Mouse (Mus musculus): Measurements from ENCODE around the gene Pcsk1n. TPM values are rescaled to one million over a fixed set of nuclear protein-coding genes. Genes with fewer than 3 reads are reported as not detected.

The Pcsk1n gene
- total RNA-seq, 4 experiments from 2014 or later: not detected

DNA sequence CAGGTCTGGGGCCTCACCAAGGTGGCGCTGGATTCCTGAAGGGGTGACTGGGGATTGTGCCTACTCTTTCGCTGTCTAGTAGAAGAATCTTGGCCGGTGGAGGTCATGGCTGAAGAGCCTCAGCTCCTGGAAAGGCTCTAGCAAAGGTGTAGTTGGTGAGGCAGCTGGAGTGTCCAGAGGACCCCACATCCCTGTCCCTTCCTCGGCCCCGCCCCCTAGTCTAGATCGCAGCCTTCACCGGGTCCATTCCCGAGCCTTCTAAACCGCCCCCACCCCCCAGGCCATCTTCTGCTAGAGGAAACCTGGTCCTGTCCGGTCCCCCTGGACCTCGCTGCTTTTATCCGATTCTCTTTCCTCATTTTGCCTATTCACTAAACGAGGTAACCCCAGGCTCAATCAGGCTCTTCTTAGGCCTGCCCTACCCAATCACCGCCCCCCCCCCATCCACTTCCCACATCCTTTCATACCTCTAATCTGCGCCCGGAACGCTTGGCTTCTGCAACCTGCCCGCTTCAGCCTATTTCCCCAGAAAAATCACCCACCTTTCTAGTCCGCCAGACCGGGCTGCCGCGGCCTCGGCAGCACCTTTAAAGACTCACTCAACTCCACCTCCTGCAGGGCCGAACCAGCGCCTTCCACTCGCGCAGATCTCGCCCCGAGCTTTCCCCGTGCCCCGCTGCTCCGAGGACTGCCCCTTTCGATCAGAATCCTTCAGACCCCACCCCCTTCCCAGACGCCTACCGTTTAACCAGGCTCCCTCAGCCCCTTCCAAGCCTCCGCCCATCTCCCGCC, 27.7 kb downstream of the Pcsk1n start, which contains the start of gene Hdac6:
Gene Hdac6, minus strand, starts transcription at position 782 of the 792 bp plus-strand sequence.
- DNase-seq (ENCODE audit: low spot score in 2 of 2): no peak

DNA sequence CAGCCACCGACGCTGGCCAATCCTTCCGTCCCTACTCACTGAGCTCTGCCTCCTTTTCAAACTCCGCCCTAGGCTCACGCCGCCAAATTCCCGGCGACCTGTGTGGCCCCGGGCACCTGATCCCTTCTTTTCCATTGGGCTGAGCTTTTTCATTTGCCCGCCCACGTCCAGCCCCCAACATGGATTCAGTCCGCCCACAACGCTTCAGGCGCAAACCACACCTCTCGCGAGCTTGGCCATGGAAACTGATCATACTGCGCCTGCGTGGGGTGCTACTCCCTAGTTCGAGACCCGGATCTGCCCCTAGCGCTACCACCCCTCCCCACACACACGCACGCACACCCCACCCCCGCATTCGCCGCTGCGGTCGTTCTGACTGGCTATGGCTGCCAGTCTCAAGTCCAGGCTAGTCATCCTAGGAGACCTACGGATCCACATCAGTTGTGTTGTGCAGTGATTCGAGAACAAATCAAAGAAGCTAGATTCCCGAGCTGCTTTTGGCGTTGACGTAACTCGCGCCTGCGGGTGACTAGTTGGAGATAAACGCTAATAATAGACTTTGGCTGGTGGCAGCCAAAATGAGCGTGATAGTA, 28.4 kb downstream of the Pcsk1n start:
- peak; percentile 89 to 93 for DNase-seq (ENCODE audit: low spot score in 2 of 2)

DNA sequence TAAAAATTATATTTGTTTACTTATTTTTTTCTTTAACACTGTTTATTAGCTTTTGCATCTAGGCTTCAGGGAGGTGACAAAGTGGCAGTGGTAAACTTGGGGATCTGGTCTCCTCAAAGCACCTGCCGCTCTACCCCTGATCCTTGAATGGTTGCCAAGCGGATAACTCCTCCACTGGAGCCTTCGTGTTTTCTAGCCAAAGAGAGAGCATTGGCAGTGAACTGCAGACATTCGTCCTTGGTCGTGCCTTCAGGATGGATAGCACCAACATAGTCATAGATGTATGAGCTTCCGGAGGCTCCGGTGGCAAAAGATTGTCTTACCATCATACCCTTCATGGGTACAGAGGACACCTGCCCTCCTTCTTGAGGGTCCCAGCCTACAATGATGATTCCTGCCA, 30.5 kb downstream of the Pcsk1n start:
- no peak for DNase-seq (ENCODE audit: low spot score in 2 of 2)

DNA sequence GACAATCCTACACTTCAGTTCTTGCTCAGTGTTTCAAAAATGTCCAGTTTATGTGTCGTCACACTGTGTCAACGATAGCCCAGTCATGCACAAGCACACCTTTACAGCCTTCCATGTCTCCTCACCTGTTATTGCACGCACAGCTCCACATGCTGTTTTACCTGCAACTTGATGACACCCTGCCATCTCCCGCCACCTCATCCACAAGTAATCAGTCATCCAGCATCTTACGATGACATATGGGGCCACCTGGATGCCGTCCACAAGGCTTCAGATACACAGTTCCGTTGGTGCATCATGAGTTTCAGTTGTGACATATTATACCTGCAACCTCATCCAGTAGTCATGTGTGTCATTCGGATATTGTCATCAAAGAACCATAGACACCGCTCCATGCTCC, 39.2 kb downstream of the Pcsk1n start:
- no peak for DNase-seq (ENCODE audit: low spot score in 2 of 2)

DNA sequence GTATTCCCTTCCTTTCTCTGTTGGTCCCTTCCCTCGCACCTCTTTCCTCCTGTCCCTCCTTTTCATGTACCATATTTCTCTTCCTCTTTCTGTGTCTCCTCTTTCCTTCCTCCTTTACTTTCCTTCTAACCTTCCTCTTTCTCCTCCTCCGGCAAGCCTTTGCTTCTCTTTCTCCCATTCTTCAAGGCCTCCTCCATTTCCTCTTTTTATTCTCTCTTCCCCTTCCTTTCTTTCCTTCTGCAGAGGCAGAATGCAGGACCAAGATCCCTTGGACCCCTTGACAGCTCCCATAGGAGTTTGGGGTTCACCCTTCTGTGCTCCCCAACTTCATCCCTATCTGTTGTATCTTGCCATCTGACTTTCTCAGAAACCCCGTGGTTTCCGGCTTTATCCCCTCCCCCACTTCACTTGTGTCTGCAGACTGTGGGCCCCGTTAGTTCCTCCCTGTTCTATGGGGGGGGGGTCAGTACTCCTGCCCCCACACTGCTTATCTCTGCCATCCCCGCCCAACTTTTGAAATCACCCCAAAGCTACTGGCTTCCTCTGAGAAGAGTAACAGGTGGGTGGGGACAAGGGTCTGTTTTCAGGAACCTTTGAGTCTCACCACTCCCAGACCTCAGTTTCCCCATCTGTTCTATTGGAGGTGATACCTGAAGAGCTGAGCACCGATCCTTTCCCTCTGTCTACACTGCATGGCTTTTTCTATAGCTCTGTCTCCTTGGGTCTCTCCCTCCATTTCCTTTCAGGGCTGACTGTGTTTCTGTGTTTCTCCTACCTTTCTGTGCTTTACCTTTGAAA, 44.4 kb downstream of the Pcsk1n start:
- no peak for DNase-seq (ENCODE audit: low spot score in 2 of 2)

DNA sequence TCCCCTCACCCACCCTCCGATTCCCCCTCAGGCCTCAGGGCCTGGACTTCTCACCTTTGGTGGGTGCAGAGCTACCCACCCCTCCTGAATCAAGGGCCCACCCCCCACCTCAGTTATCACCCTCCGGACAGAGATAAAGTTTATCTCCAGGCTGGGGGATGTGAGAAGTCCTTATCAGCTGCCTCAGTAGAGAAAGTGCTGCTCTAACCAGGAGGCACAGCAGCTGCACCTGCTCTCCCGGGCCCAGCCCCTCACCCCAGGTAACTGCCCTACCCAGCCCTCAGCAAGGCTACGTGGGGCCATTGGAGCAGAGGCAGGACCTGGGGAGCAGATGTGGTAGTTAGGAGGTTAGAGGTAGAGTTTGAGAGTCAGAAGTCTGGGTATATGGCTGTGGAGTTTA, 46.5 kb downstream of the Pcsk1n start:
- DNase-seq (ENCODE audit: low spot score in 2 of 2): no peak

DNA sequence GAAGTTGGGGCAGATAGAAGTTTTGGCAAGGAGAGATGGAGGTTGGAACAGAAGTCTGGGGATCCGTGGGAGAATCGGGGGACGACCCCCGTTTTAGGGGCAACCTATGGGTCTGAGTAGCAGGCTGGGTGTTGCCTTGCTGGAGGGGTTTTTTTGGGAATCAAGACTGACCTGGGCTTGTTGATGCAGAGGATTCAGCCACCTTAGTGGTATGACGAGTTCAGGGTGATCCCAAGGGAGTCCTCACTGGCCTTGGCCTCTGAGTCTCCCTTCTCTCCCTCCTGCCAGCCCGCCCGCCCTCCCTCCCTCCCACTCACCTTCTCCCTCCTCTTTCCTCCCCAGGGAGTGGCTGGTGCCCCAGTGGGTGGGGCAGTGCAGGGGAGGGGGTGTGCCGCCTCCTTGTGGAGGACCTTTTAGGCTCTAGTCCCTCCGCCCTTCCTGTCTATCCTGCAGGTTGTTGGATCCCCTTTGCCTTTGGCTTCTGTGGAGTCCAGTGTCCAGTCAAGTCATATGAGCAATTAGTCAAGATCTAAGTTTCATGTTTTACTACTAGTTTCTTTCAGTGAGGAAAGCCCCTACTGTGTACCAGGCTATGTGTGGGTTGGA, 48.1 kb downstream of the Pcsk1n start:
- no peak for DNase-seq (ENCODE audit: low spot score in 2 of 2)

DNA sequence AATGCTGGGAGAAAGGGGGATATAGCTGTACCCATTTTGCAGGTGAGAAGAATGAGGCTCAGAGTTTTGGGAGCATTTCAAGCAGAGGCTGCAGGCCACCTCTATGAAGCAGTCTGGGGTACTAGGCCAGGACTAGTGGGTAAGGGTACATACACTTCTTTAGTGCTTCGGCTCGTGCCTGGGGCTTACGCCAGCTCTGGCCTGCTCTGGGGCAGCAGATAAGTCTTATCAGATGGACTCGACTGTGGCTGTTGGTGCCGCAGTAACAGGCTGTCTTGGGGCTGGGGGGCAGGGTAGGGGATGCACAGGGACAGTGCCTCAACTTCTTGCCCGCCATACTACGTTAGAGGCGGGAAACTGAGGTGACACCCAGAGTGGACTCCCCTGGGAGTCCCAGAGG, 48.6 kb downstream of the Pcsk1n start:
- DNase-seq (ENCODE audit: low spot score in 2 of 2): no peak

DNA sequence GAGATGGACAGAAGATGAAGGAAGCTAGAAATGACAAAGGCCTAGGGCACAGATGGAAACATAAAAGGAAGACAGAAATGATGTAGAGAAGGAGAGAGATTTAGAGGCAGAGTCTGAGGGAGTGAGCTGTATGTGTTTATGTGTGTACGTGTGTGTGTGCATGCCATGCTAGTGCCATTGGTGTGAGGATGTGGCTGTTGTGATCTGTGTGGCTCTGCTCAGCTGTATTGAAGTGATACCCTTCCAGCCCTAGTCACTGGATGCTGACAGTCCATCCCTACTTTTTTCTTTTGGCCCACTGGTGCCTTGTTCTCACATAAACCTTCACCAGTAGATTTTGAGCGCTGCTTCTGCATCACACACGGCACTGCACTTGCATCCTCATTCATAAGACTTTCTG, 49.3 kb downstream of the Pcsk1n start:
- no peak for DNase-seq (ENCODE audit: low spot score in 2 of 2)

DNA sequence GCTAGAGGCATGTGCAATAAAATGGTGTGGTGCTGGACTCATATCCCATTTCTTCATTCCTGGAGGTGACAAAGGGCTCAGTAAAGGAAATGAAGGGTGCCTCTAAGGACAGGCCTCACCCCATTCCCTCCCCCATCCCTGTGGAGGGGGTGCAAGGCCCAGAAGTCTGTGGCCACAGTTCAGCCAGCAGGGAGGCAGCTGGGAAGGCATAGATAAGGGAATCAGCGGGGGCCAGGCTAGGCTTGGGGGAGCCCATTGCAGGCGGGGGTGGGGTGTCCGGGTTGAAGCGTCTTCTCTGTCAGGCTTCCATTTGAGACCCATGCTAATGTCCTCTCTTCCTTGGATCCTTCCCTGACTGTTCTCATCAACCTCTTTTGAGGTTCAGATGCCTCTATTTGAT, 51.7 kb downstream of the Pcsk1n start:
- DNase-seq (ENCODE audit: low spot score in 2 of 2): no peak

Other genes with a start within 250 kb of the Pcsk1n start
- gene Plp2, start 248.4 kb upstream of the Pcsk1n start, total RNA-seq (2022): 10 to 100 TPM; 29.6 to 34.3 (median 33.3) TPM
- 10 to 100 TPM; 21.4 to 25.1 (median 22.7) TPM for gene Magix, start 238.6 kb upstream of the Pcsk1n start, total RNA-seq (2022)
- 10 to 100 TPM; 12.4 to 13.2 (median 12.7) TPM for gene Gpkow, start 222.7 kb upstream of the Pcsk1n start, total RNA-seq (2022)
- gene Wdr45, start 205.5 kb upstream of the Pcsk1n start, total RNA-seq (2022): 10 to 100 TPM; 34.5 to 41.8 (median 37.8) TPM
- under 1 TPM in 1 of 4 experiments, not detected in 3; 0.83 TPM for gene Gm45208, start 197.6 kb upstream of the Pcsk1n start, total RNA-seq (2022)
- 1 to 10 TPM; 3.6 to 4.6 (median 3.7) TPM for gene Praf2, start 191.4 kb upstream of the Pcsk1n start, total RNA-seq (2022)
- gene Ccdc120, start 168.9 kb upstream of the Pcsk1n start, total RNA-seq (2022): 1 to 10 TPM in 1 of 4 experiments, under 1 TPM in 2, not detected in 1; 0.34 to 1.1 (median 0.86) TPM
- gene Tfe3, start 157.3 kb upstream of the Pcsk1n start, total RNA-seq (2022): 1 to 10 TPM; 6.0 to 8.1 (median 7.6) TPM
- 10 to 100 TPM; 15.5 to 19.4 (median 16.1) TPM for gene Gripap1, start 130.1 kb upstream of the Pcsk1n start, total RNA-seq (2022)
- under 1 TPM; 0.05 to 0.16 (median 0.12) TPM for gene Kcnd1, start 97.5 kb upstream of the Pcsk1n start, total RNA-seq (2022)
- 10 to 100 TPM; 13.8 to 17.8 (median 15.6) TPM for gene Otud5, start 78.5 kb upstream of the Pcsk1n start, total RNA-seq (2022)
- gene Pim2, start 41.6 kb upstream of the Pcsk1n start, total RNA-seq (2022): 1 to 10 TPM; 1.1 to 3.3 (median 1.7) TPM
- 10 to 100 TPM in 2 of 4 experiments, 1 to 10 TPM in 2; 8.5 to 11.3 (median 10.2) TPM for gene Slc35a2, start 35.8 kb upstream of the Pcsk1n start, total RNA-seq (2022)
- 10 to 100 TPM; 17.3 to 20.6 (median 19.3) TPM for gene Pqbp1, start 20.6 kb upstream of the Pcsk1n start, total RNA-seq (2022)
- 10 to 100 TPM; 47.8 to 58.6 (median 53.9) TPM for gene Timm17b, start 20.5 kb upstream of the Pcsk1n start, total RNA-seq (2022)
- gene Gm10491, start 12.0 kb upstream of the Pcsk1n start, total RNA-seq (2022): not detected
- 1 to 10 TPM in 1 of 4 experiments, under 1 TPM in 1, not detected in 2; 0.87 to 1.5 TPM for gene Gm10490, start 10.3 kb upstream of the Pcsk1n start, total RNA-seq (2022)
- gene Eras, start 8.8 kb downstream of the Pcsk1n start, total RNA-seq (2022): not detected
- gene Hdac6, start 28.1 kb downstream of the Pcsk1n start, total RNA-seq (2022): 1 to 10 TPM; 3.8 to 6.2 (median 4.2) TPM
- under 1 TPM in 1 of 4 experiments, not detected in 3; 0.13 TPM for gene Gata1, start 58.2 kb downstream of the Pcsk1n start, total RNA-seq (2022)
- not detected for gene Glod5, start 98.7 kb downstream of the Pcsk1n start, total RNA-seq (2022)
- 1 to 10 TPM; 3.5 to 5.0 (median 4.3) TPM for gene Suv39h1, start 154.9 kb downstream of the Pcsk1n start, total RNA-seq (2022)
- under 1 TPM; 0.15 to 0.54 (median 0.45) TPM for gene Was, start 170.7 kb downstream of the Pcsk1n start, total RNA-seq (2022)
- gene Wdr13, start 213.1 kb downstream of the Pcsk1n start, total RNA-seq (2022): 10 to 100 TPM in 2 of 4 experiments, 1 to 10 TPM in 2; 8.7 to 10.4 (median 9.6) TPM
- gene Rbm3, start 226.1 kb downstream of the Pcsk1n start, total RNA-seq (2022): 100 to 1,000 TPM in 1 of 4 experiments, 10 to 100 TPM in 3; 45.7 to 121 (median 61.8) TPM

All from gastrocnemius, adult 8-10 months (tissue).